Mouse (Mus musculus): ENCODE data around the gene Isca2.

The Isca2 gene

DNA sequence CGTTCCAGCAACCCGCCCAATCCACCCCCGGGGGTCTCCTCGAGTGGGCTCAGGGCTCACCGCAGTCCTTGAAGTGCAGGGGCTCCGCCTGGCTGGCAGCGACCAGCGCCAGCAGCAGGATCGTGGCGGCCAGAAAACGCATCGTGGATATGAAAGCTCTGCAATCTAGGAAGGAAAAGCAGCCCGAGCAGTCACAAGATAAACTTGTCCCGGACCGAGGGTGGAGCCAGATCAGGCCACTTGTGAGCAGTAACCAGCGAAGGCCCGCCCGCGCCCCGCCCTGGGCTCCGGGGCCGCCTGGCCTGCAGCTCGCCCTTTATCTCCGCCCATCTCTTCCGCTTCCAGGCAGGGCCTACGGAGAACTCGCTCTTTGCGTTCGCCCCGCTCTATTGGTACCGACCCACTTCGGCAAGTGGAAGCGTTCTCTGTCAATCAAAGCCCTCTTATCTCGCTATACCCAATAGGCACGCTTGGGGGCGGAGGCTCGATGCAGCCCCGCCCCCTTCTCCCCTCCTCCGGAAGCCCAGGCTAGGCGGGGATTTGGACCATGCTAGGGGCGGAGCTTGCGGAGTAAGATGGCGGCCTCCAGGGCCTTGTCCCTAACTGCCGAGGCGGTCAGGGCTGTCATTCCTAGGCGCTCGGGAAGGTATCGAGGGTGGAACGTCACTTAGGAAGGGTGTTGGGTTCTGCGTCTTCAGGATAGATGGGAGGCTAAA, at the start of gene Isca2, which contains the start of gene Npc2:
Gene Isca2 (plus strand): TSS at position 526 of the 716 bp plus-strand sequence.
Gene Npc2 (minus strand): TSS at position 427 of the 716 bp plus-strand sequence.
- DNase-seq = peak; percentile 99

DNA sequence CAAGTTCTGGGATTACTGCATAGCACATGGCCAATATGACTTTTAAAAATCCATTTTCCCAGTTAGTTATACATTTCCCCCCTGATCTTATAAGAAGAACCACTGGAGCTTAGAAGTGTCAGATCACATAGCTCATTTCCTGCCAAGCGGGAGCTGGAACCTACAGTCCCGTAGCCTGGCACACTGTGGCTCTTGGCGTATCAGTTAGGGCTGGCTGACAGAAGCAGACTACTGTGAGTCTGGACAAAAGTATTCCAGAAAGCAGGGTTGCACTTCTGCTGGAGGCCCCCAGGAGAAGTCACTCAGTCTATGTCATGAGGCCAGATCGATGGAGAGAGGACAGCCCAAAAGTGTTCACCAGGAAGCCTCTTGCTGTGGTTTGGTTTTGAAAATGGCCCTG, 46.7 kb upstream of the Isca2 start:
- no peak for DNase-seq

DNA sequence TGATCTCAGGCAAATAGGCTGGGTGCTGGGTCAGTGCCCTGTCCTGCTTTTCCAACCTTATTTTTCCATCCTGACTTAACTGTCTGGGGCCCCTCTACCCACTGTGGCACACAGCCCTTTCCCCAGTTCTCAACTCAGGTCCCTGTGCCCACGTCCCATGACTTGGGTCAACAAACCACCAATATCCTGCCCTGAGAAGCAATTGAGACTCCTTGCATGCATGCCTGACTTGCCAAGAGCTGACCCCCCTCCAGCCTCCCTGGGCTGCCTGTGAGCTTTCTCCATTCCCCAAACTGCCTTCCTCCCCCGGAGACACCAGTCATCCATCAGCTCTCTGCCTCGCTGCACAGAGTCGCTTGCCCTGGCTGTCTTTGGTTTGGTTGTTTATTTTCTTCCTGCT, 46.1 kb upstream of the Isca2 start:
- DNase-seq = no peak

DNA sequence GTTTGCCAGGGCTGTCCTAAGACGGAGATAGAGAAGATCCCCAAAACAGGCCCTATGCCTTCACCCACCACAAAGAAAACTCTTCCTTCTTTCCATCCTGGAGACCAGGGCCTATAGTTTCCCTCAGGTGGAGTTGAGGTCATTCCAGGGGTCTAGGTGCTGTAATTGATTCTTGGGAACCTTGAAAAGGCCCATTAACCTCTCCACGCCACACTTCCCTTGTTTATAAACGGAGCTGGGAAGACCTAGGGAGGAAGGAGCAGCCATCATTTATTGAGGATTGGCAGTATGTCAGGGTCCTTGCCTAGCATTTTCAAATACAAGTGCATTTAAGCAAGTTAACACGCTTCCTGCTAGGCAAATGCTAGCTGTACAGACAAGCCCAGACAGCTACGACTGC, 45.6 kb upstream of the Isca2 start:
- no peak for DNase-seq

DNA sequence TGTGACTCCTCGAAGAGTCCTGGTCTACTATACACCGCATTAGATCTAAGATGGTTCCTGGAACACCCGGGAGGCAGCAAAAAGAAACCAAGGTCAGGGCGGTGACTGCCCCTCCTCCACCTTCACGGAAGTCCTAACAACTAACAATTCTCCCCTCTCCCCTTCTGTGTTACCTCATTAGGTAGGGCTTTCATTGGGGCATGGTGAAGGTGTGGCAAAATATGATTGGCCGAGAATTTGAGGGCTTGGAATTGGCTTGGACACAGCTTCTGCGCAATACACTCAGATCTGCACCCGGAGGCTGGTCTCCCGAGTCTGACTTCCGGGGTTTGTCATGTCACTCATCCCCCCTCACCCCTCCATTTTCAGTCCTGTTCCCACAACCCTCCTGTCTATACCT, 44.6 kb upstream of the Isca2 start:
- no peak for DNase-seq

DNA sequence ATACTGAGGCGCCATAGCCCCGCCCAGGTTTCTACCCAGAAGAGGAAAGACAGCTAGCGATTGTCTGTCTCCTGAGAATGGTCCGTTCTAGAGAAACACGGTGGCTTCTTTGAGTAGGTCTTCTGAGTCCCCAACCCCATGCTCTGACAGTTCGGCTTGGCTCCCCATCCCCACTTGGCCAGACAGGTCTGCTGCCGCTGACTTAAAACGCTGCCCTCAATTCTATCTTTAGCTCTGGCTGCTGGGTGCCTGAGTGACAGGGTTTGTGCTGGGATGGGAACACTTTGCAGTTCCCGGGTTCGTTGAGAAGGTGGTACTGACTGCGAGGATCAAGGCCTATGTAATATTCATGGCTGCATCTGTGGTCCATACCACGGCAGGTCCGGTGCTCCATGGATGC, 39.7 kb upstream of the Isca2 start:
- DNase-seq = no peak

DNA sequence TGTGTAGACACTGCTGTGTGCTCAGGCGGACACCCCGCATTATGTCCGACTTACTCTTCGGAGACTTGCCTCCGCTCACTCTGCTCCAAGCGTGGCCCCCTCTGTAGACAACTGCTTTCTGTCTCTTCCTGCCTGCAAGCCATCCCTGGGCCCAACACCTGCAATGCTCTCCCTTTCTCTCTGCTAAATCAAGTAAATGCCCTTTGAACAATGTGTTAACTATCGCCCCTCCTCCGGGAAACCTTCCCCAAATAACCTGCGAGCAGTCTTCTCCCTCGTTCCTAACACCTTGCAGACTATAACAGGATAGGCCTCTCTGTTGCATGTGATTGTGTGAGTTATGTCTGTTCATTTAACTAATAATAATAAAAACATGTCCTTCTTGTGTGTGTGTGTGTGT, 29.6 kb upstream of the Isca2 start:
- DNase-seq = no peak

DNA sequence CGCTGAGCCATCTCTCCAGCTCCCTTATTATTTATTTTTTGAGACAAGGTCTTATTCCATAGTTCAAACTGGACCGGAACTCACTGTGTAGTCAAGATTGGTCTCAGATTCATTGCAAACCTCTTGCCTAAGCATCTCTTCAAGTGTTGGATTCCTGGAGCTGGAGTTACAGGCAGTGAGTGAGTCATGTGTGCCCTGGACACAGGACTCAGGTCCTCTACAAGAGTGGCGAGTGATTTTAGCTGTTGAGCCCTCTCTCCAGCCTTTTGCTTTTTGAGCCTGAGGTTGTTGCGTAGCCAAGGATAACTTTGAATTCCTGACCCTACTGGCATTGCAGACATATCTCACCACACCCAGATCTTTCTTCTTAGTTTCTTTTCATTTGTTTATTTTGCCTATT, 27.4 kb upstream of the Isca2 start:
- DNase-seq = no peak

DNA sequence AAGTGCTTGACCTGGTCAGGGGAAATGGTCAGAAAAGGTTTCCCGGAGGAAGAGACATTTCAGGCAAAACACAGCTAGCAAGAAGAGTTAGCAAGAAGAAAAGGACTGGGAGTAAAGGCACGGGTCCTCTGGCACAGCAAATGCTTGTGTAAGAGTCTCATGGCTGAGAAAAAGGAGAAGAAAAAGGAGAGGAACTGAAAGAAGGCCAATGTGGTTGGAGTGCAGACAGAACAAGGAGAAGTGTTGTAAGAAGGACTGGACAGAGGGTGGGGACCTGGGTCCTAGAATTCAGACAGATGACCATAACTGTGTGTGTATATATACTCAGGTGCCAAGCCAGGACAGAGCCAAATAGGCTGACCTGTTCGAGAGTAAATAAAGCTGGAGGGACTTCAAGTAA, 24.9 kb upstream of the Isca2 start:
- DNase-seq = no peak

DNA sequence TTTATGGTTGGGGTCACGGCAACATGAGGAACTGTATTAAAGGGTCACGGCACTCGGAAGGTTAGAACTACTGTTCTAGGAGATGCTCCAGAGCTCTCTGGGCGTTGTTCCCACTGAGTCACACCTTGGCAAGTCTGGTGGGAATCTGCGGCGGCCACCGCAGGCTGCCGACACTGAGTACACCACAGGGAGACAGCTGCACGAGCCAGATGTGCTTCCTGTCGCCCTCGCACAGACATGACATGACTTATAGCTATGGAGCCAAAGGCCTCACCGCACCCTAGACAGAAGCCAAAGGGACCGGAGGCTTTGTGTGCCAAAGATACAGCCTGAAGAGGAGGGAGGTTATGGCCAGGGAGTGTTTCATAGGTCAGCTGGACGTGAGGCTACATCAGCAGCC, 22.4 kb upstream of the Isca2 start:
- no peak for DNase-seq

DNA sequence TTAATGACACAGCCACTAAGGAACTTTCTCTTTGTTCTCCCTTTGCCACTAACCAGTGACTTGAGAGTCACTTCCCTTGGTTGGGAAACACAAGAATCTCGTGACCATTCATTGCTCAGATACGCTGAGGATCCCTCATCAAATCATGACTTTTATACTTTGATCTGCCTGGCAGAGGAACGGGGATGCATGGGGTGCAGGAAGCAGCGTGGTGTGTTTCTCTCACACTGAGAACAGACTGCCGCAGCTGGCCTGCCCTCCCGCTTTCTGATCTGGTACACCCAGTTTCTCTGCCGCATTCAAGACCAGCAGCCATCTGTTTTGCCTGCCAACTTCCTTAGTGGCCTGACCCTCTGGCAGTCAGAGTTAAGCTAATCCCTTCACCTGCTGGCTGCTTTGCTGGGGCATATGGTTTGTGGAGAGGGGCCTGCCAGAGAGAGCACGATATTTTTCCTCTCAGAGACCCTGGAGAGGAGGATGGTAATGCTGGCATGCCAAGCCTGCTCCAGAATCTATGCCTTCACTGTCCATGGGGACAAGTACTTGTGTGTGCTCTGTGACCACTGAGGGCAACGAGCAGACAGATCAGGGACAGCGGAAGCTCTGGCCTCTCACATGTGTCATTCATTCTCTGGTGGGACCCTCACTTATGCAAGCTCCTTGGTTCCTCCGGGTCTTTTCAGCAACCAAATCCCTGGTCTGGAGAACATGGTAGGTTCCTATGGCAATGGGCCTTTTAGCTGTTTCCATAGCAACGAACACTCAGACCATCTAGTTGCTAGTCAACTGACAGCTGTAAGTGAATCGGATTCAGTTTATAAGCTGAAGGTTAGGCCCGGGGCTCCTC, 20.7 kb upstream of the Isca2 start:
- DNase-seq = no peak

DNA sequence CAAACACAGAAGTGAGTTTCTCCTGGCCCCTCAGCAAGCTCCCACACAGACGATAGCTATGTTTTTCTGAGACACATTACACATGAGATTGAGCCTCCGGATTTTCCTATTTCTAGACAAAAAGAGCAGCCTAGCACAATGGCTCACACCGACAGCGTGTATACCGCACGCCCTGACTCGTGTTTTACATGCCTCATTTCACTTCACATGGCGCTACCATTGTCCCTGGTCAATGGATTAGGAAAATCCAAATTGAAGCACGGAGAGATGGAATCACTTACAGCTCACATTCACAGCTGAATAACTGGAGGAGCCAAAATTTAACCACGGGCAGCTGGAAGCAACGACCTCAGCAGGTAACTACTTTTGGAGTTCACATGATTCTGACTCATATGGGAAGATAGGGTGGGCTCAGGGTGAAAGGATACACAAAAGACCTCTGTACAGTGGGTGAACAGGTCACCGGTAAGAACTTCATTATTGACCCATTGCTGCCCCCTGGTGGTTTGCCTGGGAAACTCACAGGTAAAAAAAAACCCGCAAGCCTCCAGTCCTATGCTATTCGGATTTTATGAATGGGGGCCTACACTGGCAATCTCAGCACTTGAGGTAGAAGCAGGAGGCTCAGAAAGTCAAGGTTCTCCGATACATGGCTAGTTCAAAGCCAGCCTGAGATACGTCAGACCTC, 17.9 kb upstream of the Isca2 start:
- DNase-seq = peak; percentile 77

DNA sequence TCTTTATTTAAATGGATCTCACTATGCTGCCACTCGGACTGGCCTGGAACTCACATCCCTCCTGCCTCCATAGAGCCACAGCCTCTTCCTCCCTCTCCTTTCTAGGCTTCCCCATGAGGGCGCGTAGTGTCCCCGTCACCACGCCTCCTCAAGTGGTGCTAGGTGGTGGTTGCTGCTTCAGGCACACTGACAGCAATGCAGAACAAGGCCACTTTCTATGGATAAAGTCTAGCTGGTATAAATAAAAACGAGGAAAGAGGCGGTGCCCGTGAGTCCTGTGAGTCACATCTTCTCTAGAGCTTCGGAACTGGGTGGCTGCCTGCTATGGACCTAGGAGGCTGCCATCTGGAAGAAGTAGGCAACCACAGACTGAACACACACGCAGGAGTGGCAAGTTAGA, 17.0 kb upstream of the Isca2 start:
- no peak for DNase-seq

DNA sequence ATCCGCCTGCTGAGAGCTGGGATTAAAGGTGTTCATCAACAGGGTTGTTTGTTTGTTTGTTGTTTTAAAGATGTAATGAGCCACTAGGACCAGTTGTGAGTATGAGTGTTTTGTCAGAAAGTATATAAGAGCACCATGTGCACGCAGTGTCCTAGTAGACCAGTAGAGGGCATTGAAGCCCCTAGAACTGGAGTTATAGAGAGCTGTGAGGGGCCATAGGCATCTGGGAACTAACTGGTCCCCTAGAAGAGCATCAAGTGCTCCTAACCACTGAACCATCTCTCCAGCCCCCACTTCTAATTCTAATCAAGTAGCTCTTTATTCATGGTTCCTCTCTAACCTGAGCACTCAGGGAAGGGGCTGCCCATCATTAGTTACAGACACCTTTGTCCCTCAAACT, 14.0 kb upstream of the Isca2 start:
- DNase-seq = peak; percentile 26

DNA sequence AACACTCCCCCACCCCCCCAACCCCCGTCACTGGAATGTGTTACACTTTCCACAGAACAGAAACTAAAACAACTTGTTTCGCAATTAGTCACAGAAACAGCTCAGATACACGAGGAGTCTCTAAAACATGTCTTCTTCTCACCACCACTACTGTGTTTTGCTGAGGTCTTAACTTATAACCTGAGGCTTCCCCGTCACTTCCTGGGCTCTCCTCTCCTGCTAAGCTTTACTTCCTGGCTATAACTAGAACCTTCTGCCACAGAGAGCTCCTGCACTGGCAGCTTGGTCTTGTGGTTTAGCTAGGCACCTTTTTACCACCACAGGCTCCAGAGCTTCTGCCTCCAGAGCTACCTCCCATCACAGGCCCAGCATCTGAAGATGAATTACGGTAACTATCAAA, 10.5 kb upstream of the Isca2 start:
- DNase-seq = no peak

DNA sequence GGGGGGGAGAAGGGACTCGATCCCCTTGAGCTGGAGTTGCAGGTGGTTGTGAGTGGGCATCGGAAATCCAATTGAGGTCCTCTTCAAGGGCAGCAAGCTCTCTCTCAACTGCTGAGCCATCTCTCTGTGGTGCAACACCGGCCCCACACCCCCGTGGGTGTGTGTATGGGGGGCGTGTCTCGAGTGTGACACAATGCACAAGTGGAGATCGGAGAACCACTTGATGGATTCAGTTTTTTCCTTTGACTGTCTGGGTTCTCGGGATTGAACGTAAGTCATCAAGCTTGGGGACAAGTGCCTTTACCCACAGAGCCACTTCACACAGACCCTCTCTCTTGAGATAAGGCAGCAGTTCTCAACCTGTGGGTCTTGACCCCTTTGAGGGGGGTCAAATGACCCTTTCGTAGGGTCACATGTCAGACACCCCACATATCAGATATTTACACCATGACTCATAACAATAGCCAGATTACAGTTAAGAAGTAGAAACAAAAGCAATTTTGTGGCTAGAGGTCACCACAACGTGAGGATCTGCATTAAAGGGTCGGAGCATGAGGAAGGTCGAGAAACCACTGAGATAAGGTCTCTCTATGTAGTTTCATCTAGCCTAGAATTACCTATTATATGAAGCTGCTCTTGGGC, 9.4 kb upstream of the Isca2 start:
- no peak for DNase-seq

DNA sequence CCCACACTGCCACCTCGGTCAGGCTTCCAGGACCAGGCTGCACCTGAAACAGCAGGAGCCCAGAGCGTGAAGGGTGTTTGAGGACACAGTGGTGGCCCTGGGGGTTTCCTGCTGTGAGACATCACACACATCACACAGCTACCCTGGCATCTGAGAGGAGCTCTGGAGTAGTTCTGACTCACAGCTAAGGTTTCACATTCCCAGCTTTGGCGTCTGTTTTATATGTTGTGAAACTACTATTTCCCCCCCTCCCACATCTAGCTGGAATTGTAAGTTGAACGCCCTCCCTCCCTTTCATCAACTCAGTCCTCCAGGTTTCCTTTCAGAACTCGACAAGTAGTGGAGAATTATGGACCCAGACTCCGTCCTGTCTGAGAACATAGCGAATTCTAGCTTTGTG, 8.3 kb upstream of the Isca2 start:
- DNase-seq = no peak

DNA sequence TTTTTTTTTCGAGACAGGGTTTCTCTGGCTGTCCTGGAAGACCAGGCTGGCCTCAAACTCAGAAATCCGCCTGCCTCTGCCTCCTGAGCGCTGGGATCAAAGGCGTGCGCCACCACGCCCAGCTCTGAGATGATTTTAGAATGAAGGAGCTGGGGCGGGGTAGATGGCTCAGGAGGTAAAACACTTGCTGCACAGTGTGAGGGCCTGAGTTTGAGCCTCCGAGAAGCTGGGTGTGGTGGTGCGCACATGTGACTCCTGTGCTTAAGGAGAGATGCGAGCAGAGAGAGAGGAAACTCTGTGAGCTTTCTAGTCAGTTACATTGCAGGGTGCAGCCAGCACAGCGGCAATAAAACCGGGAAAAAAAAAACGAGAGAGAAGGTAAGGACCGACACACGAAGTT, 7.5 kb upstream of the Isca2 start:
- DNase-seq = no peak

DNA sequence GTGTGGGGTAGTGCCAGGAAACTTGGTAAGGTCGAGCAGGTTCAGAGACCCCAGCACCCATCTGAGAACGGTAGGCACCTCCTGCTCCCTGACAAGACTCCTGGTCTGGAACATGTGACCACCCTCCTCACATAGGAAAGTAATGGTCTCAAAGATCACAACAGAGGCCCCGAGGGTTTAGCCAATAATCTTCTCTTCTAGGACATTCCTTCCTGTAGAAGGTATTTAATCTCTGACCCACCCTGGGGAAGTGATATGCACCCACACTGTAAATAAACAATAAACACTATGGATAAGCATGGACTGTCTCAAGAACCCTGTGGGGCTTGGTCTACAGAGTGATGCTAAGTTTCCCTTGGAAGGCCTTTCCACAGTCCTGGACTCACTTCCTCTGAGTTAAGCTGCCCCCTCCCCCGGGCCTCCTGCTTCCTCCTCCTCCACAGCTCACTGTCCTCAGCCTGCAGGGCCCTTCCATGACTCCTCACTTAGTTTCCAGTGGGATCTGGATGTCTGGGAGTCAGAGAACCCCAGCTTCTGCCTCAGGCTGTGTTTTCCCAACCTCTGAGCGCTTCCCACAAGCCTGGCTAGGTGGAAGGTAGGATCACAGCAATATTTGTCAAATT, 6.8 kb upstream of the Isca2 start:
- DNase-seq = peak; percentile 23

DNA sequence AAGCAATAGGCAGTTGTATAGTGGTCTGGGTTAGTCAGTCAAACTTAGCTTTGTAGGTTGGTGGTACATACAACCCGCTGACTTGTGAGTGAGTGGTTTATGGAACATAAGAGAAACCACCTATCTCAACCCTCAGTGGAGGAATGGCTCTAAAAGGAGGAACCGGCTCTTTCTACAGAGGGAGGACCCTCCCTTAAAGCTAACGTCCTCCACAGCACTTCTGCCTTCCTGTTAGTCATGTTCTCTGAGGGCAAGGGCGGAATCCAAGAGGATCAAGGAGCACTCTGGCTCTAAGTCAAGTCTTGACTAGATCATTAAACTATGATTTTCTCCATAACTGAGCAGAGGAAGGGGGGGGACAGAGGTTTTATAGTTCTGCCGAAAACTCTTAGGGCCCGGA, 5.5 kb upstream of the Isca2 start:
- no peak for DNase-seq

DNA sequence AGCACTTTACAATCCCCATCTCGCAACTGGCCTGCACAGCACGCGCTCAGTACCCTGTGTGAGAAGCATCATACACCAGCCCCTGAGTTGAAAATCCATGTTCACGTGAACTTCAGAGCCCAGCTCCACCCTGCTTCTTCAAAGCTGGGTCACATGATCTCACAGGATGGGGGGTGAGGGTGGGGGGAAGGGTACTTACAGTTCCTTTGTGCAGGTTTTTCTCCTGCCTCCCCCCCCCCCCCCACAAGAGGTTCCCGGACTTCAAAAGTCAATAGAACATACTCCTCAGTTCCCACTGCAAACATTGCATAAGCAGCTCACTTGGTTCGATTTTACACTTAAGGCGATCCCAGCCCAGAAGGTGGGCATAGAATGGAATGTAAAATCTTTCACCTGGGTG, 3.4 kb upstream of the Isca2 start:
- no peak for DNase-seq

DNA sequence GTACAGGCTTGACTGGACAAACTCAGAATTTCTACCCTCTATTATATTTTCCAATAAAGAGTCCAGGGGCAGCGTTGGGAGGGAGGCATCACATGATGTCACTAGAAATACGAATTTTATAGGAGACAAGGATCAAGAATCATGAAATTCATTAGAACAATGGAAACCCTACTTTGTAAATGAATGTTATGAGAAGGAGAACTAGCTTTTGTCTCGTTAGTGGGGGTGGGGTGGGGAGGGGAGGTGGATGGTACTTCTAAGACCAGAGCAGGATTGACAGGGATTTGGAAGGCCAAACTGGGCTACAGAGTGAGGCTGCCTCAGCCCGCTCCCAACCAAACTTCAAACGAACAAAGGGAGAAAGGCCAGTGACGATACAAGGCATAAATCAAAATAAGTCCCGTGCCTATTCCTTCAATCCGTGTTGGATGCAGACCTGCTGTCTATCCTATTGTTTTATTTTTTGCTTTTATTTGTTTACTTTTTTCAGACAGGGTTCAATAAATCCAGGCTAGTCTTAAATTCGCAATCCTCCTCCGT, 1.0 kb upstream of the Isca2 start:
- no peak for DNase-seq

DNA sequence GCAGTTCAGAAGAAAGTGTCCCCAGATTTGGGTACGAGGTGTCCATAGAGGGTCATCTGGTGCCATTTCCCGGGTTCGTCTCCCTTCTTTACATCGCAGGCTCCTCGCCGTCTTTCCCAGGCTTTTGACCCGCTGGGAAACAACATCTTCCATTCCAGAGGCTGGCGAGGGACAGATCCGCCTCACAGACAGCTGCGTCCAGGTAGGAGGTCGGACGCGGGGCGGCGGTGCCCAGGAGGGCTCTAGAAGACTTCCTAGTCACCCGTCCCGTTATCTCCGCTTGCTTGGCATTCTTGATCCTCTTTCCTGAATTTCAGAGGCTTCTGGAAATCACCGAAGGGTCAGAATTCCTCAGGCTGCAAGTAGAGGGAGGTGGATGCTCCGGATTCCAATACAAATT, 425 bp downstream of the Isca2 start:
- peak; percentile 74 for DNase-seq
